Mouse (Mus musculus) left cerebral cortex, adult 8-10 months (tissue): ENCODE measurements around the gene Usp51. TPM values are rescaled to one million over a fixed set of nuclear protein-coding genes. Genes with fewer than 3 reads are reported as not detected.
A peak's percentile ranks its signal among the peaks of the same experiment; 100 is the strongest.
"Not testable (repeated sequence)": the region's sequence is repeated elsewhere in the genome, so short reads cannot be mapped to it uniquely, and the experiment has no call there.

Experiments used
- DNase-seq, 2 experiments: peaks; one replicate each; pipeline ENCODE4 v3.0.0; 2022; ENCODE audit warnings: low spot score in 2 of 2
- total RNA-seq, 4 experiments: library from RNA; stranded (reverse); gene quantifications; 2 replicates each; pipeline ENCODE4 v1.2.4; 2022

Gene Usp51
- 1 to 10 TPM; 1.1 to 2.6 (median 1.6) TPM for total RNA-seq

- peak in 1 of 2 experiments; percentile 15 for DNase-seq
These were observed at the start of gene Usp51 for GRCm38 (mm10) chrX:153006387-153006841. Usp51 (plus strand) TSS chrX:153006469.

GRCm38 (mm10) chrX:152969606-152970005 lies 36.7 kb upstream of the Usp51 start:
- DNase-seq, result no peak

GRCm38 (mm10) chrX:152973476-152974203 lies 32.6 kb upstream of the Usp51 start:
- not testable (repeated sequence) for DNase-seq

GRCm38 (mm10) chrX:152974204-152974661 lies 32.0 kb upstream of the Usp51 start:
- DNase-seq, result peak; percentile 29 to 83

- no peak for DNase-seq
These were observed 29.7 kb upstream of the Usp51 start for GRCm38 (mm10) chrX:152976538-152976937.

GRCm38 (mm10) chrX:152985009-152985408 lies 21.3 kb upstream of the Usp51 start:
- DNase-seq, result no peak

- not testable (repeated sequence) for DNase-seq
These were observed 16.4 kb upstream of the Usp51 start for GRCm38 (mm10) chrX:152989852-152990251.

GRCm38 (mm10) chrX:152996105-152996504 lies 10.2 kb upstream of the Usp51 start:
- DNase-seq, result not testable (repeated sequence)

- peak; percentile 7 to 15 for DNase-seq
These were observed 884 bp downstream of the Usp51 start for GRCm38 (mm10) chrX:153007021-153007684.

- peak in 1 of 2 experiments; percentile 2 for DNase-seq
These were observed 1.4 kb downstream of the Usp51 start for GRCm38 (mm10) chrX:153007685-153008047.

- DNase-seq, result not testable (repeated sequence)
These were observed 19.0 kb downstream of the Usp51 start for GRCm38 (mm10) chrX:153025255-153025654.

GRCm38 (mm10) chrX:153025709-153026108 lies 19.4 kb downstream of the Usp51 start:
- DNase-seq, result not testable (repeated sequence)

- DNase-seq, result not testable (repeated sequence)
These were observed 25.3 kb downstream of the Usp51 start for GRCm38 (mm10) chrX:153031547-153031946.

GRCm38 (mm10) chrX:153037087-153037971 lies 31.1 kb downstream of the Usp51 start, which contains the start of gene Mageh1:
Mageh1 (minus strand) TSS chrX:153037575.
- peak; percentile 58 to 79 for DNase-seq

- not testable (repeated sequence) for DNase-seq
These were observed 31.9 kb downstream of the Usp51 start for GRCm38 (mm10) chrX:153037972-153038744.

Other genes starting within 250 kb of the Usp51 start
- 100 to 1,000 TPM in 1 of 4 experiments, 10 to 100 TPM in 3; 91.7 to 112 (median 97.9) TPM for gene Shroom2, start 237.0 kb upstream of the Usp51 start, total RNA-seq
- gene Gpr143, start 224.5 kb upstream of the Usp51 start, total RNA-seq, result under 1 TPM in 1 of 4 experiments, not detected in 3; 0.40 TPM
- gene Mageh1, start 31.1 kb downstream of the Usp51 start, total RNA-seq, result 10 to 100 TPM; 38.9 to 45.1 (median 42.0) TPM
- 1 to 10 TPM in 1 of 4 experiments, under 1 TPM in 3; 0.49 to 1.1 (median 0.62) TPM for gene Foxr2, start 112.3 kb downstream of the Usp51 start, total RNA-seq
- gene Rragb, start 133.5 kb downstream of the Usp51 start, total RNA-seq, result 10 to 100 TPM; 74.3 to 81.9 (median 81.1) TPM
- 1 to 10 TPM; 4.1 to 7.0 (median 5.4) TPM for gene Klf8, start 231.0 kb downstream of the Usp51 start, total RNA-seq